Mouse (Mus musculus): Measurements from ENCODE around the gene Fam221a. TPM values are rescaled to one million over a fixed set of nuclear protein-coding genes. Genes with fewer than 3 reads are reported as not detected.

Fam221a gene
- total and polyA plus RNA-seq, 3 experiments = 0.08 TPM; not detected in 2

- Histone ChIP-seq H3K79me2 (ENCODE audit: control insufficient read depth, insufficient read depth, low read length, poor library complexity) (no peaks in the 10 kb centered on the region), H3K9me3 (replicated peaks; ENCODE audit: insufficient read depth, low read length) (no peaks in the 10 kb centered on the region), H3K4me3 (ENCODE audit: control insufficient read depth in 1 of 2, insufficient read depth in 1 of 2, low read depth in 2 of 2, low read length in 2 of 2) (no peak overlapping the region), H3K27ac (ENCODE audit: control insufficient read depth, low read depth, low read length) (no peak overlapping the region), H3K27me3 (ENCODE audit: control insufficient read depth in 1 of 2, insufficient read depth in 2 of 2, low read length in 2 of 2) (no peaks in the 10 kb centered on the region), H3K9ac (ENCODE audit: control insufficient read depth, low read depth, low read length, poor library complexity, severe bottlenecking) (no peak overlapping the region), H3K36me3 (ENCODE audit: control insufficient read depth in 1 of 2, insufficient read depth in 2 of 2, low read length in 2 of 2) (no peaks in the 10 kb centered on the region; a peak in 1 of 4 replicates), H3K4me1 (ENCODE audit: control insufficient read depth in 1 of 2, insufficient read depth in 2 of 2, low read length in 2 of 2) (no peaks in the 10 kb centered on the region; a peak in 1 of 4 replicates)
- no peak for DNase-seq (ENCODE audit: low read depth, low spot score)
- TF ChIP-seq MYB (IDR thresholded peaks at IDR 0.05; ENCODE audit: low read depth, low read length) = no peak
- peak; percentile 9; the same call in 1 of the 2 replicates for TF ChIP-seq TCF12 (IDR thresholded peaks at IDR 0.05; ENCODE audit: low read depth, low read length)
- TF ChIP-seq TBP (IDR thresholded peaks at IDR 0.05; ENCODE audit: low read depth, low read length) = no peak
- no peak for TF ChIP-seq MXI1 (IDR thresholded peaks at IDR 0.05; ENCODE audit: low read depth, low read length)
- TF ChIP-seq TAL1 (IDR thresholded peaks at IDR 0.05; ENCODE audit: low read length) = no peak
Observed at GRCm38 (mm10) chr6:49372705-49373104, 5.2 kb downstream of the Fam221a start.

DNA sequence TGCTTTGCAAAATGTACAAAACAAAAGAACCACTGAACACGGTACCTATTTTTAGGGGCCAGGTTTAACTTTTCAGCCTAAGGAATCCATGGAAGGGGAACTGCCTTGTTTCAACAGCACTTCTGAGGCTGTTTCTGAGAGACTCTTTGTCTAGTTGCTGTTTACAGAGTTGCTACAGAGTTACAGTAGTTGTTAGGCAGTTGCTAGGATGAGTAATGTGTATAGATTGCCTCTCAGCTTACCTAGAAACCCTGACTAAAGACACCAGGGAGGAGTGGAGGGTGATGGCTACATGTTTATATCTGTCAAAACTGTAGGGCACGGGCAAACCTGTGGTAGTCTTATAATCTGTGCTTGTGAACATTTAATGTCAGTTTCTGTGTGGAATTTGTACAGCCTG lies 6.4 kb downstream of the Fam221a start:
- Histone ChIP-seq H3K27ac (ENCODE audit: control insufficient read depth, low read depth, low read length) (no peak overlapping the region), H3K9ac (ENCODE audit: control insufficient read depth, low read depth, low read length, poor library complexity, severe bottlenecking) (no peak overlapping the region), H3K9me3 (replicated peaks; ENCODE audit: insufficient read depth, low read length) (no peaks in the 10 kb centered on the region), H3K36me3 (ENCODE audit: control insufficient read depth in 1 of 2, insufficient read depth in 2 of 2, low read length in 2 of 2) (no peaks in the 10 kb centered on the region), H3K4me3 (ENCODE audit: control insufficient read depth in 1 of 2, insufficient read depth in 1 of 2, low read depth in 2 of 2, low read length in 2 of 2) (no peak overlapping the region), H3K4me1 (ENCODE audit: control insufficient read depth in 1 of 2, insufficient read depth in 2 of 2, low read length in 2 of 2) (no peaks in the 10 kb centered on the region), H3K79me2 (ENCODE audit: control insufficient read depth, insufficient read depth, low read length, poor library complexity) (no peaks in the 10 kb centered on the region), H3K27me3 (ENCODE audit: control insufficient read depth in 1 of 2, insufficient read depth in 2 of 2, low read length in 2 of 2) (no peaks in the 10 kb centered on the region)
- DNase-seq (ENCODE audit: low read depth, low spot score) = no peak
- TF ChIP-seq TAL1 (IDR thresholded peaks at IDR 0.05; ENCODE audit: low read length) (no peak), MXI1 (IDR thresholded peaks at IDR 0.05; ENCODE audit: low read depth, low read length) (no peak), RCOR1 (IDR thresholded peaks at IDR 0.05; ENCODE audit: low read depth, low read length) (no peak), GATA1 (IDR thresholded peaks at IDR 0.05; ENCODE audit: low read depth, low read length) (no peak), SIN3A (IDR thresholded peaks at IDR 0.05; ENCODE audit: low read length) (no peak), GABPA (IDR thresholded peaks at IDR 0.05; ENCODE audit: low read depth, low read length) (no peak), CTCF (IDR thresholded peaks at IDR 0.05 in 2 of 3, conservative IDR thresholded peaks at IDR 0.05 in 1 of 3; ENCODE audit: control insufficient read depth in 1 of 3, insufficient read depth in 1 of 3, low read depth in 2 of 3, low read length in 3 of 3, poor library complexity in 1 of 3, severe bottlenecking in 1 of 3) (no peak), KAT2A (conservative IDR thresholded peaks at IDR 0.05; ENCODE audit: low read depth, low read length) (no peak), USF1 (IDR thresholded peaks at IDR 0.05; ENCODE audit: low read depth, low read length) (no peak), POLR2AphosphoS2 (IDR thresholded peaks at IDR 0.05; ENCODE audit: low read length) (no peak), BHLHE40 (IDR thresholded peaks at IDR 0.05; ENCODE audit: borderline replicate concordance, low read depth, low read length) (no peak), MEF2A (IDR thresholded peaks at IDR 0.05; ENCODE audit: extremely low read depth, insufficient replicate concordance, low read depth, low read length, poor library complexity, severe bottlenecking) (no peak), MYB (IDR thresholded peaks at IDR 0.05; ENCODE audit: low read depth, low read length) (no peak), ZNF384 (IDR thresholded peaks at IDR 0.05; ENCODE audit: low read depth, low read length) (no peak), NRF1 (IDR thresholded peaks at IDR 0.05; ENCODE audit: insufficient read depth, low read depth, low read length, poor library complexity, severe bottlenecking) (no peak), USF2 (IDR thresholded peaks at IDR 0.05; ENCODE audit: borderline replicate concordance in 1 of 2, insufficient read depth in 1 of 2, low read depth in 1 of 2, low read length in 2 of 2) (no peak)
